Mouse (Mus musculus): ENCODE measurements around the gene Gm3020. TPM values are rescaled to one million over a fixed set of nuclear protein-coding genes. Genes with fewer than 3 reads are reported as not detected.
"Not testable (repeated sequence)": the region's sequence is repeated elsewhere in the genome, so short reads cannot be mapped to it uniquely, and the experiment has no call there.

Gene Gm3020
- 1.7 and 2.3 TPM in 2 replicates for polyA plus RNA-seq (2014; fragmentation: Nextera tagmentation; extraction: Ambion mirVana)

DNA sequence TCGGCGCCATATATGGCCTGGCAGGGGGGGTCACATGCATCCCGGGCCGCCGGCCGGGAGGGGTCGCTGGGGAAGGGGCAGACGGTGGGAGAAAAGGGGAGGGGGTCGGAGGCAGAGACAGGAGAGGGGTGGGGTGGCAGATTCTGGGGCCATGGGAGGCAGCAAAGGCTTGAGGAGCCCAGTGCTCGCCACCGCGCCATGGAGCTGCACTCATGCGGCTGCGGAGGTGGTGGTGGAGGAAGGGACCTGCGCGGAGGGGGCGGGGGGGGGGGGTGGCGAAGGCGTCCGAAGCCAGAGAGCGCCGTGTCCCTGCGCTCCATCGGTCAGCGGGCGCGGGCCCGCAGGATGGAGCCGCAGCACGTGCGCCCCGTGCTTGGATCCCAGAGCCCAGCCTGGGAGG, at the start of gene Gm3020:
Gene Gm3020 (plus strand): TSS at position 301 of the 400 bp plus-strand sequence.
- not testable (repeated sequence) for H3K27me3 ChIP-seq (ENCODE audit: control insufficient read depth, insufficient read depth, low read length); DNase-seq (ENCODE audit: low spot score); H3K9me3 ChIP-seq (ENCODE audit: control insufficient read depth, low read length); H3K4me3 ChIP-seq (ENCODE audit: low read depth, low read length); H3K4me2 ChIP-seq (ENCODE audit: low read depth, low read length, severe bottlenecking); H3K9ac ChIP-seq (ENCODE audit: low read length); H3K4me1 ChIP-seq (replicated peaks; ENCODE audit: control insufficient read depth, insufficient read depth, low read length); ATAC-seq (replicated peaks; ENCODE audit: low FRiP score); H3K27ac ChIP-seq (ENCODE audit: low read depth, low read length); H3K36me3 ChIP-seq (ENCODE audit: control insufficient read depth, insufficient read depth, low read length)
- no CpG with 5 or more reads among the region's 32 CpGs for WGBS

DNA sequence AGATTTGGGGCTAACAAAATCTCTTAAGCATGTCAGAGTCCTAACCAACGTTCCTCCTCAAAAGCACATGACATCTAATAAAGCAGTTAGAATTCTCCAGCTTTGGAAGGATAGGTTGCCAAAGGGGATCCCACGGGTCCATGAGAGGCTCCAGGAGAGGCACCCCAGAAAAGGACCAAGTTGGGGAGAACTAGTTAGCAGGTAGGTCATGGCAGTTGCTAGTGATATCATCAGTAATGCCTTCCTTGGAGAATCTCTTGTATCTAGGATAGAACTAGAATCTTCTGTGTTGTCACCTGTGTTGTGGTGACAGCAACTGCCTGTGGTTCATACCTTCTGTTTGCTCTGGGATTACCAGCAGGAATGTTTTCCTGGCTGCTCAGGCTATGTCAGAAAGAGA, 17.6 kb upstream of the Gm3020 start, which contains the start of gene Gm3012:
Gene Gm3012 (plus strand): TSS at position 301 of the 400 bp plus-strand sequence.
- not testable (repeated sequence) for H3K9ac ChIP-seq (ENCODE audit: low read length); H3K4me3 ChIP-seq (ENCODE audit: low read depth, low read length); H3K36me3 ChIP-seq (ENCODE audit: control insufficient read depth, insufficient read depth, low read length); DNase-seq (ENCODE audit: low spot score); ATAC-seq (replicated peaks; ENCODE audit: low FRiP score); H3K27me3 ChIP-seq (ENCODE audit: control insufficient read depth, insufficient read depth, low read length); H3K9me3 ChIP-seq (ENCODE audit: control insufficient read depth, low read length); H3K27ac ChIP-seq (ENCODE audit: low read depth, low read length); H3K4me1 ChIP-seq (replicated peaks; ENCODE audit: control insufficient read depth, insufficient read depth, low read length); H3K4me2 ChIP-seq (ENCODE audit: low read depth, low read length, severe bottlenecking)
- no CpG with 5 or more reads among the region's 2 CpGs for WGBS

DNA sequence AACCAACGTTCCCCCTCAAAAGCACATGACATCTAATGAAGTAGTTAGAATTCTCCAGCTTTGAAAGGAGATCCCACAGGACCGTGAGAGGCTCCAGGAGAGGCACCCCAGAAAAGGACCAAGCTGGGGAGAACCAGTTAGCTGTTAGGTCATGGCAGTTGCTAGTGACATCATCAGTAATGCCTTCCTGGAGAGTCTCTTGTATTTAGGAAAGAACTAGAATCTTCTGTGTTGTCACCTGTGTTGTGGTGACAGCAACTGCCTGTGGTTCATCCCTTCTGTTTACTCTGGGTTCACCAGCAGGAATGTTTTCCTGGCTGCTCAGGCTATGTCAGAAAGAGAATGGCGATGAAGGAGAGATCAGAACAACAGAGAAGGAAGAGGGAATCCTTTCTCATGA, 36.7 kb downstream of the Gm3020 start, which contains the start of gene Gm3043:
Gene Gm3043 (plus strand): TSS at position 301 of the 400 bp plus-strand sequence.
- H3K36me3 ChIP-seq (ENCODE audit: control insufficient read depth, insufficient read depth, low read length); H3K27ac ChIP-seq (ENCODE audit: low read depth, low read length); H3K4me3 ChIP-seq (ENCODE audit: low read depth, low read length); H3K4me2 ChIP-seq (ENCODE audit: low read depth, low read length, severe bottlenecking); H3K9me3 ChIP-seq (ENCODE audit: control insufficient read depth, low read length); ATAC-seq (replicated peaks; ENCODE audit: low FRiP score); DNase-seq (ENCODE audit: low spot score); H3K4me1 ChIP-seq (replicated peaks; ENCODE audit: control insufficient read depth, insufficient read depth, low read length); H3K9ac ChIP-seq (ENCODE audit: low read length); H3K27me3 ChIP-seq (ENCODE audit: control insufficient read depth, insufficient read depth, low read length): not testable (repeated sequence)
- WGBS = no CpG with 5 or more reads among the region's 3 CpGs

Other genes with a start within 250 kb of the Gm3020 start
- gene Gm10409, start 239.4 kb upstream of the Gm3020 start, polyA plus RNA-seq (2014; fragmentation: Nextera tagmentation; extraction: Ambion mirVana) = 1.7 and 2.3 TPM in 2 replicates
- gene Gm3005, start 223.9 kb upstream of the Gm3020 start, polyA plus RNA-seq (2014; fragmentation: Nextera tagmentation; extraction: Ambion mirVana) = 1.7 and 2.2 TPM in 2 replicates
- not detected in 2 replicates for gene Gm10408, start 202.7 kb upstream of the Gm3020 start, polyA plus RNA-seq (2014; fragmentation: Nextera tagmentation; extraction: Ambion mirVana)
- gene Gm3012, start 17.5 kb upstream of the Gm3020 start, polyA plus RNA-seq (2014; fragmentation: Nextera tagmentation; extraction: Ambion mirVana) = not detected in 2 replicates
- gene Gm3043, start 36.8 kb downstream of the Gm3020 start, polyA plus RNA-seq (2014; fragmentation: Nextera tagmentation; extraction: Ambion mirVana) = not detected in 2 replicates
- gene Gm3002, start 158.0 kb downstream of the Gm3020 start, polyA plus RNA-seq (2014; fragmentation: Nextera tagmentation; extraction: Ambion mirVana) = 0.72 and 0.83 TPM in 2 replicates
- not detected in 2 replicates for gene Gm3033, start 194.2 kb downstream of the Gm3020 start, polyA plus RNA-seq (2014; fragmentation: Nextera tagmentation; extraction: Ambion mirVana)
- gene Gm2916, start 232.1 kb downstream of the Gm3020 start, polyA plus RNA-seq (2014; fragmentation: Nextera tagmentation; extraction: Ambion mirVana) = 0.19 TPM in 1 of 2 replicates, not detected in the other

Measured in forebrain, embryonic 11.5 days (tissue).